Mouse (Mus musculus) midbrain, embryonic 14.5 days (tissue): ENCODE data around the gene Cdkal1. TPM values are rescaled to one million over a fixed set of nuclear protein-coding genes. Genes with fewer than 3 reads are reported as not detected.

ENCODE experiments used
- ATAC-seq: fragments of 200-750 bp; cut with Nextera tagmentation; 2 replicates; pipeline ENCODE4 v1.8.0; 2017; ENCODE audit warnings: moderate number of reproducible peaks, moderate library complexity; ENCODE audit not compliant: low FRiP score, low TSS enrichment
- DNase-seq: peaks from one replicate; pipeline ENCODE4 v3.0.0-alpha.2; 2015
- H3K27ac ChIP-seq: fragments of 300-500 bp; sonication (generic); replicated peaks from 2 replicates; pipeline ENCODE4 v1.5.1; 2014; ENCODE audit warnings: mild to moderate bottlenecking, low read depth, low read length, moderate library complexity
- H3K27me3 ChIP-seq: fragments of 300-500 bp; sonication (generic); 2 replicates; pipeline ENCODE4 v1.6.1; 2014; ENCODE audit warnings: low read length, control low read depth, mixed read lengths; ENCODE audit not compliant: control insufficient read depth, insufficient read depth
- H3K36me3 ChIP-seq: fragments of 300-500 bp; sonication (generic); 2 replicates; pipeline ENCODE4 v1.6.1; 2014; ENCODE audit warnings: low read length, control low read depth; ENCODE audit not compliant: control insufficient read depth, insufficient read depth
- H3K4me1 ChIP-seq: fragments of 300-500 bp; sonication (generic); 2 replicates; pipeline ENCODE4 v1.6.1; 2014; ENCODE audit warnings: mild to moderate bottlenecking, antibody characterized with exemption, low read length, control low read depth; ENCODE audit not compliant: control insufficient read depth, insufficient read depth
- H3K4me2 ChIP-seq: fragments of 300-500 bp; sonication (generic); 2 replicates; pipeline ENCODE4 v1.6.1; 2014; ENCODE audit warnings: mild to moderate bottlenecking, low read length, moderate library complexity
- H3K4me3 ChIP-seq: fragments of 300-500 bp; sonication (generic); replicated peaks from 2 replicates; pipeline ENCODE4 v1.5.1; 2014; ENCODE audit warnings: low read depth, low read length
- H3K9ac ChIP-seq: fragments of 300-500 bp; sonication (generic); replicated peaks from 2 replicates; pipeline ENCODE4 v1.6.1; 2014; ENCODE audit warnings: mild to moderate bottlenecking, low read length, moderate library complexity
- H3K9me3 ChIP-seq: fragments of 300-500 bp; sonication (generic); 2 replicates; pipeline ENCODE4 v1.6.1; 2016; ENCODE audit warnings: low read length, control low read depth, mixed read lengths; ENCODE audit not compliant: control insufficient read depth
- WGBS: fragments of 180-500 bp; shearing (Covaris S2); extraction: QIAGEN DNeasy Blood & Tissue Kit; methylation state at CpG from one replicate; pipeline ENCODE4 v1.1.7; 2014; 5-methylcytosine and 5-hydroxymethylcytosine counted together
- polyA plus RNA-seq: library from polyadenylated mRNA; unstranded; fragments of >200 nt; fragmentation: Nextera tagmentation; extraction: Ambion mirVana; gene quantifications from 2 replicates; pipeline ENCODE4 v1.2.1, GENCODE M21; 2014

Cdkal1 gene
- polyA plus RNA-seq, 1 experiment from 2014 or later = 23.5 TPM

DNA sequence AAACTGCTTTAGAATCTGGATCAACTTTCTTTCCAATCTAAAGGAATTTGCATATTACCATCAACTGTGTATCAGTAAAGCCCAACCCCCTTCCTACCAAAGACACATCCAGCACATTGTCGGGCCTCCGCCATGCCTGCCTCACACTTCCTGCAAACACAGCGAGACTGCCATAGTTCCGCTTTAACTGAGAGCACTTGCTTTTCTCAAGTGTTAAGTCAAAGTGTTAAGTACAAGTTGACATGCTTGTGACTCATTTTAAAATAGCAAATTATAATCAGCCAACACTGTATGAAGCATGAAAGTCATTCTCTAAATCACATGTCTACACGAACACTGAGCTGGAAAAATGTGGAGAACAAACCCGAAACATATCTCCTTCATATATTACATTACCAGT lies 305.3 kb downstream of the Cdkal1 start:
- Histone ChIP-seq H3K4me3 (no peak overlapping the region), H3K4me2 (no peak overlapping the region), H3K27ac (no peak overlapping the region), H3K36me3 (no peaks in the 10 kb centered on the region), H3K27me3 (no peaks in the 10 kb centered on the region), H3K9me3 (no peaks in the 10 kb centered on the region), H3K9ac (no peak overlapping the region), H3K4me1 (no peaks in the 10 kb centered on the region)
- ATAC-seq (no peak), DNase-seq (no peak)
- WGBS = 96% methylated on average over 6 of the region's 6 CpGs

DNA sequence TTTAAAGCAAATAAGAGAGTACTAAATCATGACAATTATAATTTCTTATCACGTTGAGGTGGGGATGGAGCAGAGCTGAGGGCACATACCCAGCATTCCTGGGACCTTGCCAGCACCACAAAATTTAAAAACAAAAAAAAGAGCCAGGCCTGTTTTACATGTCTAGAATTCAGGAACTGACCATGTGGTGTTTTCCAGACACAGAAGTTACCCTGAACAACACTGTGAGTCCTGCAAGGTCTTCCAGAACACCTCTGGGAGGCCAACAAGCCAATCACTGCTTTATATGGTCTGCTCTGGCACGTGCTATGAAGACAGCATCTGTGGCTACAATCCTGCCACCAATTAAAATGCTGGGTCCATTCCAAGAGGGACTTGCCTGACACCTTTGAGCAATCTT lies 305.7 kb downstream of the Cdkal1 start:
- DNase-seq = no peak
- ATAC-seq = no peak
- no peak overlapping the region for H3K9ac ChIP-seq
- 75% methylated on average over 2 of the region's 2 CpGs for WGBS
- no peaks in the 10 kb centered on the region for H3K36me3 ChIP-seq
- no peaks in the 10 kb centered on the region for H3K27me3 ChIP-seq
- no peak overlapping the region for H3K4me3 ChIP-seq
- no peaks in the 10 kb centered on the region for H3K9me3 ChIP-seq
- no peak overlapping the region for H3K4me2 ChIP-seq
- no peak overlapping the region for H3K27ac ChIP-seq
- H3K4me1 ChIP-seq = no peaks in the 10 kb centered on the region

DNA sequence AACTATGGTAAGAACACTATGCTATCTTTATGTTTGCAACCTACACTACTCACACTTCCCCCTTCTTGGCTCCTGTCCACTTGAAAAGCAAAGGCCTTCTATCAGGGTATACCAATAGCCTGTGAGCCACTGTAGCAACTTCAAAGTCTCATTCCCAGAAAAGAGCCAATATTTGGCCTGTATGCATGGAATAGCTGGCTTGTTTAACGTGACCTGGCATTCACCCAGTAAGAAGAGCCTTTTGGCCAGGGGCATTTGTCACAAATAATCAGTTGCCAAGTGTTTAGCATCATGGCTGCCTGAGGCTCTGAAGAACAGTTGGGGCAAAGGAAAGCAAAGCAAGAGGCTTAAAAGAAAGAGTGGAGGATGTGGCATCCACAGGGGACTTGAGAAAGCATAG lies 317.6 kb downstream of the Cdkal1 start:
- H3K9ac ChIP-seq = no peak overlapping the region
- DNase-seq (peak; percentile 43), ATAC-seq (no peak)
- no peak overlapping the region for H3K4me2 ChIP-seq
- no peaks in the 10 kb centered on the region for H3K36me3 ChIP-seq
- no peaks in the 10 kb centered on the region for H3K4me1 ChIP-seq
- 67% methylated on average over 1 of the region's 1 CpGs for whole genome bisulfite sequencing
- H3K9me3 ChIP-seq = no peaks in the 10 kb centered on the region
- no peaks in the 10 kb centered on the region for H3K27me3 ChIP-seq
- no peak overlapping the region for H3K4me3 ChIP-seq
- no peak overlapping the region for H3K27ac ChIP-seq

DNA sequence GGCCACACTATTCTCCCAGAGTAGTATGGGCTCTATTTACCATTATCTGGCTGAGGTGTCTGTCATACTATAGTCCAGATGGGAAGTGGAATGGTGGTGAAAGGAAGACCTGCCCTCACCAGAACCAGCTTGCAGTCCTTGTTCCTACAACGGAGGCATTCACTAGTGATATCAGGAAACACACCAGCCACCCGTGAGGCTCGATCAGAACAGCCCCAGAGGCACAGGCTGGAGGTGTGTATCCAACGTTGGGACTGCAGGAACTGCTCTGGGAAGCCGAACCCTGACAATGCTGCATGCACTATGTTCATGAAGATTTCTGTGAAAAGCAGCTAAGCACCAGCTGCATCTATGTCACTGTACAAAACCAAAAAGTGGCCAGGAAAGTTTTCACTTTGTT lies 321.9 kb downstream of the Cdkal1 start:
- H3K36me3 ChIP-seq = no peaks in the 10 kb centered on the region
- no peak for ATAC-seq
- no peak overlapping the region for H3K4me2 ChIP-seq
- no peaks in the 10 kb centered on the region for H3K4me1 ChIP-seq
- no peak overlapping the region for H3K27ac ChIP-seq
- no peaks in the 10 kb centered on the region for H3K27me3 ChIP-seq
- H3K4me3 ChIP-seq = no peak overlapping the region
- no peak overlapping the region for H3K9ac ChIP-seq
- H3K9me3 ChIP-seq = no peaks in the 10 kb centered on the region
- no peak for DNase-seq
- 86% methylated on average over 5 of the region's 5 CpGs for WGBS

DNA sequence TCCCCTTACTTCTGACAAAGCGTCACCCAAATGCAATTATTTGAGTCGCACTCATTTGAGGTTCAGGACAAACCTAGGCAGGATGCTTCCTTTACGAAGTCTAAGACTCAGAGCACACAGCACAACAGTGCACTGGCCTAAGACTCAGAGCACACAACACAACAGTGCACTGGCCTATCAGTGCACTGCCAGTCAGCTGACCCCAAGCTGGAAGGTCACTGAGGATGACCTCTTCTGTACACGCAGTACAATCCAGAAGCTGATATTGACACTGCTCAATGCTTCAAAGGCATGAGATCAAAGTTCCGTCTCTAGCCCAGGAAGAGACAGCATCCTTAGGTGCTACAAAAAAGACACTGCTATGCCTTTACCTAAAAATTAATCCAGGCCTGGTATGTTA lies 327.1 kb downstream of the Cdkal1 start:
- Histone ChIP-seq H3K9ac (no peak overlapping the region), H3K4me1 (no peaks in the 10 kb centered on the region), H3K4me2 (no peak overlapping the region), H3K27ac (no peak overlapping the region), H3K36me3 (no peaks in the 10 kb centered on the region), H3K27me3 (no peaks in the 10 kb centered on the region), H3K9me3 (no peaks in the 10 kb centered on the region), H3K4me3 (no peak overlapping the region)
- 83% methylated on average over 5 of the region's 5 CpGs for WGBS
- no peak for ATAC-seq
- DNase-seq = no peak

DNA sequence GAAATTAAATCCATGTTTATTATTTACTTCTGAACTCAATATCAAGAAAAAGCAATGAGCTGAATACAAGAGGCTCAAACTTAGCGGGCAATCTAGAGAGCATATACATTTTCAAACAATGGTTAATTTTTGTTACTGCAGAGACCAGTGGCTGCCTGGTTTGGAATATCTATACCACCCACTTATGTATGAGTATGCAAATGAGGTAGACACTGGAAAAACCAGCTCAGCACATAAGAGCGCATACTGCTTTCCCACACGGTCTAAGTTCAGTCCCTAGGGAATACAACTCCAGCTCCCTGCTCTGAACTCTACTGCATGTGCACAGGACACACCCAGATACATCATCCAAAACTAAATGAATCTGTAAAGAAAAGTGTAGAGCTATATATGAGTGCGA lies 334.2 kb downstream of the Cdkal1 start:
- no peak overlapping the region for H3K4me2 ChIP-seq
- H3K27ac ChIP-seq = no peak overlapping the region
- no peaks in the 10 kb centered on the region for H3K27me3 ChIP-seq
- no peaks in the 10 kb centered on the region for H3K4me1 ChIP-seq
- 83% methylated on average over 4 of the region's 4 CpGs for WGBS
- DNase-seq (no peak), ATAC-seq (no peak)
- H3K4me3 ChIP-seq = no peak overlapping the region
- H3K9me3 ChIP-seq = no peaks in the 10 kb centered on the region
- H3K36me3 ChIP-seq = no peaks in the 10 kb centered on the region
- no peak overlapping the region for H3K9ac ChIP-seq

DNA sequence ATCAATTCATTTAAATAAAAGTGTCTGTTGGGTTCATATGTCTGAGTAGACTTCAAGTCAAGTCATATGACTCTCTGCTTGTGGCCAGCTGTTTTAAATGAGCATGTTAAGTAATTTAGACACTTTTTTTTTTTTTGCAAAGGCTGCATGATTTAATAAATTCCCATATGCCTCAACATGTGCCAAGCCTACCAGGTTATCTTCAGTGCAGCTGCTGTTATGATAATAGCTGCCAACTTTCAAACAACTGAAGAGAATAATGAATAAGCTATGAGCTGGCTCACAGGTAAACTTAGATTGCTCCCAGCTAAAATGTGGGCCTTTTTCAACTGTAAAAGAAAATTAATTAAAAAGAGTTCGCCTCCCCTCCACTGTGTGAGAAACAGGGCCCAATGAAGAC lies 341.4 kb downstream of the Cdkal1 start:
- no peak overlapping the region for H3K9ac ChIP-seq
- no peaks in the 10 kb centered on the region for H3K9me3 ChIP-seq
- ATAC-seq (no peak), DNase-seq (peak; percentile 21)
- no peaks in the 10 kb centered on the region for H3K4me1 ChIP-seq
- H3K27me3 ChIP-seq = no peaks in the 10 kb centered on the region
- no peaks in the 10 kb centered on the region for H3K36me3 ChIP-seq
- no peak overlapping the region for H3K4me3 ChIP-seq
- H3K4me2 ChIP-seq = no peak overlapping the region
- no peak overlapping the region for H3K27ac ChIP-seq
- 84% methylated on average over 1 of the region's 1 CpGs for WGBS

DNA sequence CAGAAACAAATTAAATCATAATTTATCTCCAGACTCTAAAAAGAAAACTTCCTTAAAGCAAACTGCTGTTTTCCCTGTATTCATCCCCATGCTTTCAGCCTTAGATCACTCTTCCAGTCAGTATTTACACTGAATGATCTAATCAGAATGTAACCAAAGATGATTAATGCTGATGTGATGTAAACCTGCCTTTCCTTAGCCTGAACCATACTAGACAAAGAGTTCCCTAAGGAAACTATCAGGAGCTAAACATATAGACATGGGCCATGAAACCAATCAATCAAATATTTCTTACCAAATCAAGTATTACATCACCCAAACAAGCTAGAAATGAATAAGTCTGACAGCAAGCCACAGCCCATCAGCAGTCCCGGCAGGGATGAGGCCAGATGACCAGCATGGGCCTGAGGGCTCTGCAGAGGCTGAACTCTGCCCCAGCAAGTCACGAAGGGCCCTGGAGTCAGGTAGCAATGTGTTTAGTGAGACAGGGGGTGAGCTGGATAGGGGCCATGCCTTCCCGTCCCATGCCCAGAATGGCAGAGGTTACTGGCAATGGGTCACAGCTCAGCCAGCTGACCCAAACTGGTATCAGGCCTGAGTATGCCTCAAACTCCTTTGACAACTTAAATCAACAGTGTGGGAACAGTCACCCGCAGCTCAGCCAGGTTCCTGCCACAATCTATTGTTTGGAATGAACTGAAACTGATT lies 350.5 kb downstream of the Cdkal1 start:
- Histone ChIP-seq H3K4me3 (no peak overlapping the region), H3K27me3 (no peaks in the 10 kb centered on the region), H3K4me1 (0 out of 2 replicates have a peak, but pooled peaks cover 5% of the 10 kb centered on the region), H3K9me3 (no peaks in the 10 kb centered on the region), H3K4me2 (no peak overlapping the region), H3K27ac (no peak overlapping the region), H3K9ac (no peak overlapping the region), H3K36me3 (no peaks in the 10 kb centered on the region)
- 47% methylated on average over 4 of the region's 4 CpGs for WGBS
- ATAC-seq (no peak), DNase-seq (no peak)
